Mouse (Mus musculus): Measurements from ENCODE around the gene Per2.
"Not testable (repeated sequence)": the region's sequence is repeated elsewhere in the genome, so short reads cannot be mapped to it uniquely, and the experiment has no call there.

The Per2 gene

GRCm38 (mm10) chr1:91459059-91459809, at the start of gene Per2:
Per2 (minus strand) TSS chr1:91459324.
- peak; percentile 99 for DNase-seq (ENCODE audit: low spot score)

DNA sequence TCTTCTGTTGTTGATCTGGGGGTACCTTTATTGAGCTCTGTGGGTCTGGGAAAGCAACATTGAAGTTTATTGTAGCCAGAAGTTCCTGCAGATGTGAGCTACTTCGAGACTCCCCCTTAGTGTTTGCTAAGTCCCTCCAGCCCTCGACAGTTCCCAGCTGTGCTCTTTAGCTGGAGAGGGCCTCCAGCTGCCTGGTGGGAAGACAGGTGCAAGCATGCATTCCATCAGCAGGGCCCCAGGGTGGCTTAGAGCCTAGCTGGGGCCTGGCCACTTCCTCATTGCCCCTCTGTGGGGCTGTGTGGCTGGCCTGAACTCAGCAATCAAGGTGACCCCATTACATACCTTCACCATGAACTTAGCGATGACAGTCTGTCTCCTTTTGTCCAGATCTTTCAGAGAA, 45.5 kb upstream of the Per2 start:
- no peak for DNase-seq (ENCODE audit: low spot score)

DNA sequence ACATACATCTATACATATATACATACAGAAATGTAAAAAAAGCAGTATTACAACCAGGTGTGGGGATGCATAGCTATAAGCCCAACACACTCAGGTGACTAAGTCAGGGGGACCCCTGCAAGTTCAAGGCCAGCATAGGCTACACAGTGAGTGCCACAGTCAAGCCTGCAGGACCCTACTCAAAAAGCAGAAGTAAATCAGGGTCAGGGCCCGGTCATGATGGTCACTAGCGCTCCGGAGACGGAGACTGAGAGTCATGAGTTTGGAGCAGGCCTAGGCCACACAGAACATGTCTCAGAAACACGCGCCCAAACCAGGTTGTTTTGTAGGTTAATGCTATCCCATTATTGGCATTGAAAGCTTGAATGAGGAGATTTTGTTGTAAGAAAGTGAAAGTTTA, 39.5 kb upstream of the Per2 start:
- DNase-seq (ENCODE audit: low spot score), result no peak

DNA sequence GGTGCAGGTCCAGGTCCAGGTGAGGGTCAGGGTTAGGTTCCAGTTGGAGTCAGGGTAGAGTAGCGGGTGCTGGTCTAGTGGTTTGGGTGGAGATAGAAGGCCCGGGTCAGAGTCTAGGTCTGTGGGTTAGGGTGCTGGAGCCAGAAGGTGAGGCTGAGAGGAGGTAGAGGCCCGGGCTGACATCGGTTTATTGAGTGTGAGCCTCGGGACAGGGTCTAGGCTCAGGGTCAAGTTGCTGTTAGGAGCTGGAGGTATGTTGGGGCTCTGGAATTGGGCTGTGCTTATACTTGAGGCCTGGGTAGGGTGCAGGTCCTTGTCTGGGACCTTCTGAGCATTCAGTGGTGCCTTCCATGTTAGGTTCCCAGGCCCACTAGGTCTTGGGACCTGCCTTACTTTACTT, 36.2 kb upstream of the Per2 start:
- DNase-seq (ENCODE audit: low spot score), result no peak

- peak; percentile 94 for DNase-seq (ENCODE audit: low spot score)
These were observed 35.5 kb upstream of the Per2 start, which contains the start of gene Traf3ip1 for GRCm38 (mm10) chr1:91494457-91495140. Traf3ip1 (plus strand) TSS chr1:91494647.

DNA sequence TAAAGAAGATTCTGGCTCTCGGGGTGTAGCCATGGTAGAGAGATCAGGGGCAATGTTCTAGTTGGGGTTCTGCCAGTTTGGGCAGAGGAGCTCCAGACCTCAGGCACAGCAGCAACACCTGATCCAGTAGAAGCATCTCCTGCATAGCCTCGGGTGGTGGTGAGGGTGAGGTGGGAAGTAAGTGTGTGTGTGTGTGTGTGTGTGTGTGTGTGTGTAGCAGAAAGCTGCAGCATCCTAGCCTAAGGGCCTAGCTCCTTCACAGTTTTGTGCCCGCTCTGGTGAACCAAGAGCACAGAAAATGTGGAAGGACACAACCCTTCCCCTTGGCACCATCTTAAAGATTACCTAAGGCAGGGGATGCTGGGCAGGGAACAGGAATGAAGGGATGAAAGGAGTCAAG, 34.8 kb upstream of the Per2 start:
- DNase-seq (ENCODE audit: low spot score), result no peak

GRCm38 (mm10) chr1:91492740-91493139, 33.6 kb upstream of the Per2 start:
- DNase-seq (ENCODE audit: low spot score), result no peak

DNA sequence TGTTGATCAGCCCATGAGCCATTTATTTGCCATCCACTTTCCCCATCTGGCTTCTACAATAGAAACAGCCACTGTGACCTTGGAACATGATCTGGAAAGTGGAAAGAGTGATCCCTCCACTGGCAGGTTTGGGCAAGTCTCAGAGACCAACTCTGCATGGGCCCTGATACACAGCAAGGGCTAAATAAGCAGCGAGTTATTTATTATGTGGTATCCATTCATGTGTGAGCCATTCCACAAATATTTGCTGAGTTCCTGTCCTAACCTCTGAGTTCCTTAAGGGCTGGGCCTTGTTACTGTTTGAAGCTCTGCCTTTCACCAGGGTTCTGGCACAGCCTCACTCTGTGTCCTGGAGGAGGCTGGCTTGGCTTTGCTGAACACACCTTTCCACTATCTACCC, 31.2 kb upstream of the Per2 start:
- peak; percentile 53 for DNase-seq (ENCODE audit: low spot score)

GRCm38 (mm10) chr1:91486165-91486564, 27.0 kb upstream of the Per2 start:
- no peak for DNase-seq (ENCODE audit: low spot score)

GRCm38 (mm10) chr1:91485422-91485821, 26.3 kb upstream of the Per2 start:
- DNase-seq (ENCODE audit: low spot score), result no peak

DNA sequence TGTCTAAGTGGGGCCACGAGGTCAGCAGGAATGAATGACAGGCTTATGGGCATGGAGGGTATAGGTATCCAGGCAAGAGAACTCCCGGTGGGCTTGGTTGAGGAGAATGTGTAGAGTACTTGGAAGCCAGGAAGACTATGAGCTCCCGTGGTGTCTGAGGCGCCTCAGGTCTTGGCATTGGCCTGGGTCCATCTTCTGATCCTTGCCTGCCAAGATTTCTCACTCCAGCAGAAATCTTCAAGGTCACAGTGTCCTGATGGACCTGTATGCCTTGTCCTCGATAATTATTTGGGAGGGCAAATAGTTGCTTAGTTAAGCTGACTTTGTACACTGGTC, 24.9 kb upstream of the Per2 start:
- DNase-seq (ENCODE audit: low spot score), result no peak

DNA sequence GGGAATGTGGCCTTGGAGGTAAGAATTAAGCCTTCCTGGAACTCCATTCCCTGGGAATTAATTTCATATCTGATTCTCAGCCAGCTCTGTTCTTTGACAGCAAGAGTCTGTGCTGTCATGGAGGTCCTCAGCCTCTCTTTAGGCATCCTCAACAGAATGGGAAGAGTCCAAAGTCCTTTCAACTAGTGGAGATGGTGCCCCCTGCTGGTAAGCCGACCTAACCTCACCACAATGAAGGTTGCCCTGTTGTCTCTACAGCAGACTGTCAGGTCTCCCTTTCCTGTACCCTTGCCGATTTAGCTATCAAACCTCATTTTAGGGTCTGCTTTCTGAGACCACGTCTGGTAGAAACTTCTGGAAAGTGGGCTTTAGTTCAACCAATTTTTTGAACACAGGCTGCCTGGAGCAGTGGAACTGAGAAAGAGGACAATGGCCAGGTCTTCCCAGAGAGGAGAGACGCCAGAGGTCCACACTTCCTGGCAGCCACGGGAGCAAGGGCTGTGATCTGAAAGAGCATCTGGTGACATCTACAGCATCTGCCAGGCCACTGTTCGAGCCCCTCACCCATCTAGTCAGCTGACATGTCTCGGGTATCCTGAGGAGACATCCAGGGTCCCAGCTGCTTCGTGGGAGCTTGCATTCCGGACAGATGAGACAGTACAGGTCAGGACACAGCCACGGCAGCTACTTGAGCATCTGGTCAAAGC, 24.3 kb upstream of the Per2 start:
- peak; percentile 91 for DNase-seq (ENCODE audit: low spot score)

DNA sequence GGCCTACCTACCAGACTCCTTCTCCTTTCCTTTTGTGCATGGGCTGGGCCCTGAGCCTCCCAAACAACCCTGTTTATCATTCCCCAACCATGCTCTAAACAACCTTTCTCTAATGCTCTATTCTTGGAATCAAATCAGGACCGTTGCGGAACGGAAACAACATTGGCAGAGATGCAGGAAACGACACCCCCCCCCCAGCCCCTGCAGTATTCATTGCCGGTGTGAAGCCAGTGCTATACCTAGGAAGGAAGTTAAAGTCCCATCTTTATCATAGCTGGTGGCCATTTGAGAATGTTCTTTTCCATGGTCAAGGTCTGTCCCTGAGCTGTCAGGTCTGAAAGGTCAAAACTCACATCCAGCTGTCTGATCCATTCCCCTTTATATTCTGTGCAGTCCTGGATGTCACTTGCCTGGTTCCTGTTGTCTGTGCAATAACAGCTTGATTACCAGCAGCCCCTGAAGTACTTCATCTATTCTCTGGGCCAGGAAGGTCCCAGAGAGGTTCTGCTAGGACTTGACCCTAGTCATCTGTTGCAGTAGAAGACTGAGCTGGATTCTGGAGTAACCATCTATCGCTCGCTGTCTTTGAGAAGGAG, 23.6 kb upstream of the Per2 start:
- DNase-seq (ENCODE audit: low spot score), result no peak

DNA sequence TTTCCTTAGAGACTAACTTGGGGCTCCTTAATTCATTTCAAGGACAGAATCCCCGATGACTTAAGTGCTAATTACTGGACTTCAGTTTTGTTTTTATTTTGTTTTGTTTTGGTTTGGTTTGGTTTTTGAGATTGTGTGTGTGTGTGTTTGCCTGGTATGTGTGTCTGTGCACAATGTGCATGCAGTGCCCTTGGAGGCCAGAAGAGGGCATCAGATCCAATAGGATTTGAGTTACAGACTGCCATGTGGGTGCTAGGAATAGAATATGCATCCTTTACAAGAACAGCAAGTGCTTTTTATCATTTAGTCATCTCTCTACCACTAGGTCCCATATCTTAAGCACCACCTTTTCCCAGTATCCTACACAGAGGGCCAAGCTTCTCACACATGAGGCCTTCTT, 19.8 kb upstream of the Per2 start:
- DNase-seq (ENCODE audit: low spot score), result no peak

DNA sequence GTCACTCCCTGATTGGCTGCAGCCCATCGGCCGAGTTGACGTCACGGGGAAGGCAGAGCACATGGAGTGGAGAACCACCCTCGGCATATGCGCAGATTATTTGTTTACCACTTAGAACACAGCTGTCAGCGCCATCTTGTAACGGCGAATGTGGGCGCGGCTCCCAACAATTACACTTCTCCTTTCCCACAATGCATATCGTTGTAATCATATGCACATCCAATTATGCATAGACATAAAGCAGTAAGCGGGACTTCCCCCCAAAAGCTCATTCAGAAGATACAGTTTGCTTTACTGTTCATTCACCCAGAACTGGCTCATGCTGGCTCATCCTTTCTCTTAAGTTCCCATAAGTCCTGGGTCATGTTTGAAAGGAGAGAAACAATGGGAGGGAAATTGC, 19.0 kb upstream of the Per2 start:
- not testable (repeated sequence) for DNase-seq (ENCODE audit: low spot score)

DNA sequence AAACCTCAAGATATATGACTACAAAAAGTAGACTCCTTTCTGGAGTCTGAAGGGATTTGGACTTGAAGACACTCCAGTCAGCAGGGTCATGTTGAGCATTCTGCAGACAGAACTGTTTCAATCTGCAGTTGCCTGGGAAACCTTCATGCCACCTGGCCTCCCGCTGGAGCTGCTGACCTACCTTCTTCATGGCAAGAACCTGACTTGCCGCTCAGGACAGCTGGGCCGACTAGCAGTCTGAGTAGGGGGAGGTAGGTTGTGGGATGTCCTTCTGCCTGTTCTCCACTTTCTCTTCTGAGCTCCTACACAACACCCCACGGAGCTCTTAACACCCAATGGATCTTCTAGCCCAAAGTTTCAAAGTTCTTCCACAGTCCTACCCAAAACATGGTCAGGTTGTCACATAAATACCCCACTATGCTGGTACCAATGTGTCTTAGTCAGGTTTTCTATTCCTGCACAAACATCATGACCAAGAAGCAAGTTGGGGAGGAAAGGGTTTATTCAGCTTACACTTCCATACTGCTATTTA, 10.8 kb upstream of the Per2 start:
- no peak for DNase-seq (ENCODE audit: low spot score)

- no peak for DNase-seq (ENCODE audit: low spot score)
These were observed 7.1 kb upstream of the Per2 start for GRCm38 (mm10) chr1:91466186-91466585.

GRCm38 (mm10) chr1:91465244-91465643, 6.1 kb upstream of the Per2 start:
- no peak for DNase-seq (ENCODE audit: low spot score)

GRCm38 (mm10) chr1:91464436-91464835, 5.3 kb upstream of the Per2 start:
- DNase-seq (ENCODE audit: low spot score), result no peak

GRCm38 (mm10) chr1:91463336-91463995, 4.3 kb upstream of the Per2 start:
- no peak for DNase-seq (ENCODE audit: low spot score)

DNA sequence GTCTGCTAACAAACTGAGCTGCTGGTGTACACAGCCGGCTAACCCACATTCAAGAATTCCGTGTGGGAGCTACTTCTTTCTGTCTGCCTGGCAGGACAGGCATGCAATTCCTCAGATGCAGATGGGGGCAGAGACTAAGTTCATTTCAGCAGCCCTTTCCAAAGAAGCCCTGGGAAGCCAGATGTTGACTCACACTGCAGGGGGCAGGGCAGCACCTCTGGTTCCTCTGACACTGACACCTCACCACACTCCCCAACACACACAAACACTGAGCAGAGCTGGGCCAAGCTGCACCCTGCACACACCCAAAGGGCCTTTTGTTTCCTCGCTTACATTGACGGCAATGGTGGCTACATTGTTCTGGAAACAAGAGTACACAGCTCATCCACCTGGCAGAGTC, 1.4 kb upstream of the Per2 start:
- DNase-seq (ENCODE audit: low spot score), result no peak

DNA sequence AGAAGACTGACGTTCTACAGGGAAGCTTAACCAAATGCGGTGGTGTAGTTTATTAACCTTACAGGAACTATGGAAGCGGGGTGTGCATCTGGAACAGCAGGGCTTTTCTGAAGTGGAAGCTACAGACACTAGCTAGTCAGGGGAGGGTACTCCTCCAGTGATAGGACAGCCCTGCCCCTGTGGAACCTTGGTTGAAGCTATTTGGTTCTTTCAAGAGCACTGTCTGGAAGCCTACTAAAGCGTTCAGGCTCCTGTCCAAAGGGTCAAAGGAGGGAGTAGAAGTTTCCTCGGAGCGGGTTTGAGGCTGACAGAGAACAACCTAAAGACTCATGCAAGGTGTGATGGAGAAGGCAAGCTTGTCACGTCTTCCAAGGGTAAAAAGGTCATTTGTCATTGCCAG, 945 bp upstream of the Per2 start:
- no peak for DNase-seq (ENCODE audit: low spot score)
